Mouse (Mus musculus): ENCODE measurements around the gene Elof1. TPM values are rescaled to one million over a fixed set of nuclear protein-coding genes. Genes with fewer than 3 reads are reported as not detected.
A peak's percentile ranks its signal among the peaks of the same experiment; 100 is the strongest.
"Not testable (repeated sequence)": the region's sequence is repeated elsewhere in the genome, so short reads cannot be mapped to it uniquely, and the experiment has no call there.

The Elof1 gene
- total RNA-seq (2021) = 10 to 100 TPM; 62.0 to 64.2 TPM
- long read RNA-seq, experiment 1, transcript Elof1-201 (3 exons, 888 nt) = major isoform, 62 of 80 reads
- long read RNA-seq, experiment 1, transcript Elof1-204 (3 exons, 567 nt) = minor isoform, 9 of 80 reads
- long read RNA-seq, experiment 1, transcript Elof1-203 (3 exons, 810 nt) = minor isoform, 6 of 80 reads
- long read RNA-seq, experiment 1, partial matches to known transcripts = 0 of 80 reads
- long read RNA-seq, experiment 1, other reads (novel, unspliced or antisense) = 2 of 80 reads
- long read RNA-seq, experiment 2, transcript Elof1-201 (3 exons, 888 nt) = major isoform, 61 of 75 reads
- long read RNA-seq, experiment 2, transcript Elof1-204 (3 exons, 567 nt) = minor isoform, 6 of 75 reads
- long read RNA-seq, experiment 2, partial matches to known transcripts = 0 of 75 reads
- long read RNA-seq, experiment 2, other reads (novel, unspliced or antisense) = 5 of 75 reads

DNA sequence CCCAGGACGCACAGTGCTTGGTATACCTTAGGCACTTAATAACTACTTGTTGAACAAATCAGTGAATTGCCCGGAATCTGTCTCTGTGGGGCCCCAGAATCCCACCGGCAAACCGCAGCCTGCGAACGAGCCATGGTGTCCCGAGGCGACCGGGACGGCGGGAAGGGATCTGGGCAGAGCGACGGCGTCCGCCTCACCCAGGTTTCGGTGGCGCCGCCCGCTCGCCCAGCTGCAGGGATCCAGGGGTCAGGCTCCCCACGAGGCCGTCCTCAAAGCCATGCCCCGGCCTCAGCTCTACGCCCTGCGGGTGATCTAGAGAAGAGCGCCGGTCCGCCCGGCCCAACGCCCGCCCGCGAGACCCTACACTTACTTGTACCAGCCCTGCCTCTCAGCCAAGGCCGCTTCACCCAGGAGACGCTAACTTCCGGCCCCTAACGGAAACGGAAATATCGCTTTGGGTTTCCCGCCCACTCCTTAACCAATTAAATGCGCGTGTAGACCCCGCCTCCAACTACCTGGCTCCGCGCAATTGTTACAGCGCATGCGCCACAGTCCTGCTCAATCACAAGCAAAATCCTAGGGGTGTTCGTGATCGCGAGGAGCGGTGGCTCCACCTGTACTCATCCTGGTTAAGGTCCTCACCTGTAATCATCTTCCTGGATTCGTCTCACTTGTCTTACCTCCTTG, at the start of gene Elof1:
Gene Elof1 (minus strand): TSS at position 433 of the 687 bp plus-strand sequence.
- peak; percentile 95 to 96 for DNase-seq (ENCODE audit: low spot score in 2 of 2)
- intact Hi-C loops (cut with DNase I) = no loop called here

DNA sequence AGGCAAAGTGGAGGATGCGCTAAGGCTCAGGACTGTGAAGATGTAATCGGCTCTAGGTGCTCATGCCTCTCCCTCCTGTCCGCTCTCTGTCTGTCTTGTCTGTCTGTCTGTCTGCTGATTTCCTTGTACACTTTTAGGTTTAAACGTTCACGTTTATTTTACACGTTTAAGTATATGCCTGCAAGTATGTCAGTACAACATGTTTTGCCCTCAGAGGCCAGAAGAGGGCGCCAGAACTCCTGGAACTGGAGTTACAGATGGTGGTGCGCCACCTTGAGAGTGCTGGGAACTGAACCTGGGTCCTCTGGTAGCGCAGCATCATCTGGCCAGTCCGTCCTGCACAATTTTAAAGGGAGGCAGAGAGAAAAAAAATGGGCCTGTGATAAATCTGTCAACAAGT, 49.7 kb upstream of the Elof1 start:
- intact Hi-C loops (cut with DNase I) = no loop called here
- DNase-seq (ENCODE audit: low spot score in 2 of 2) = no peak

DNA sequence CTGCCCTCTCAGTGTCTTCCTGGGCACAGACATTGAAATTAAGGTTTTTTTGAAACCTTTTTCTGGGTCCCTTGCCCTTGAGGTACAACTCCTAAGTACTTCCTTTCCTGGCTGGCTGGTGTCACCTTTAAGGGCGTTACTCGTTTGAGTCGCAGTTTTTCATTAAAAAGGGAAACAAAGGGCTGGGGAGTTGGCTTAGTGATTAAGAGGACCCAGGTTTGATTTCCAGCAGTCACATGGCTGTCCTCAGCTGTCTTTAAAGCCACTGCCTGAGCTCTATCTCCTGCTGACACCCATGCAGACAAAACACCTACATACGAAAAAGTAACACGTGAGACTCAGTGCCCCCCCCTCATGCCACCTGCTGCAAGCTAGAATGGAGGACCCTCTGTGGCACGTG, 49.0 kb upstream of the Elof1 start:
- intact Hi-C loops (cut with DNase I) = no loop called here

DNA sequence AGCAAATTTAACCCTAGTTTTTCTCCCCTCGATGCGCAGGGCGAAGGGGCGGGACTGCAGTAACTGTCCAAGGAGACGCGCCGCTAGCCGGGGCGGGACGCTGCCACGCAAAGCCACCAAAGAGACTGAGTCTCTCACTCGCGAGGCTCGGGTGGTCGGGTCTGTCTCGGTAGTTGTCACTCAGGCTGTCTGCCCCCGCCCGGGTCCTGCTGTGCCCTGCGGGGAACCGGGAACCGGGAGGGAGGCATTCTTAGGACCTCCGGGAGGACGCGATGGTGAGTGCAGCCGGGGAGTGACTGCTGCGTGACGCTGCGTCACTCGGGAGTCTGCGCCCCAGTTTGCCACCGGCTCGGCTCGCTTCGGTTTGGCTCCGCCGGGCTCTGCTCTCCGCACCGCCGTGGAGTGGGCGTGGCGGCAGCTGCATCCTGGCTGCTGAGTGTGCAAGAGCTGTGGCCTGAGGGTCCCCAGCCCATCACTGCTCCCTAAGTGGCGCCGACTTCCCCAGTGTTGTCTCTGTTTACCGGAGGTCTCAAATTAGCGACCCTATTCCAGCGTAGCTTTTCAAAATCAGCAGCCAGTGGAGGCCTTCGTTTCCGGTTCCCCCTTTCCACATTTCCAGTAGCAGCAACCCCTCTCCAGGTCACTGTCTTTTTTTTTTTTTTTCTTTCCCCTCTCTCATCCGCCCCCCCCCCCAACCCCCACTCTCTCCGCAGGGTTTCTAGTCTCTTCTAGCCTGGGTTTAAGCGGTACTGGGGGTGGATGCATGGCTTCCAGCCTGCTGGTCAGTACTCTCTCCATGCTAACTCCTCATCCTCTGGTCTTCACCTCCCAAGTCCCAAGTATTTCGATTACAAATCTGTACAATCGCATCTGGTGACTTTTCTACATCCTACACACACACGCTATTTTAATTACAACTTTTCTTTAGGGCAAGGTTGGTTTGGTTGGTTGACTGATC, 48.0 kb upstream of the Elof1 start:
- peak; percentile 43 to 52 for DNase-seq (ENCODE audit: low spot score in 2 of 2)
- intact Hi-C loops (cut with DNase I) = no loop called here

More for the DNA sequence above, 49.0 kb upstream of the Elof1 start:
- DNase-seq (ENCODE audit: low spot score in 2 of 2) = no peak

DNA sequence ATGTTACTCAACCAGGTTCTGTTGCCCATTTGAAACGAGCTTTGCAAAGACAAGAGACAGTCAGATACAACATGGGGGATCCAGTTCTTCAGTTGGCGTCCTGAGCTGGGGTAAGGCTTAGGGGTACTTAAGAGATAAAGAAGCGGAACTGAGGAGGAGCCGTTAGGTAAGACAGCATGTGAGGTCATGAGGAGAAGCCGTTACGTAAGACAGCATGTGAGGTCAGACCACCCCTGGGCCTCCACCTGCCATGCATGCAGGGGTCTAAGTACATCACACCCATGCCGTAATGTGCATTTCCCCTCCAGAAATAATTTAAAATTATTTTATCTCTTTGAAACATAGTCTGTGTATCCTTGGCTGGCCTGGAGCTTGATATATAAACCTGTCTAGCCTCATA, 45.9 kb upstream of the Elof1 start:
- no peak for DNase-seq (ENCODE audit: low spot score in 2 of 2)
- intact Hi-C loops (cut with DNase I) = no loop called here

DNA sequence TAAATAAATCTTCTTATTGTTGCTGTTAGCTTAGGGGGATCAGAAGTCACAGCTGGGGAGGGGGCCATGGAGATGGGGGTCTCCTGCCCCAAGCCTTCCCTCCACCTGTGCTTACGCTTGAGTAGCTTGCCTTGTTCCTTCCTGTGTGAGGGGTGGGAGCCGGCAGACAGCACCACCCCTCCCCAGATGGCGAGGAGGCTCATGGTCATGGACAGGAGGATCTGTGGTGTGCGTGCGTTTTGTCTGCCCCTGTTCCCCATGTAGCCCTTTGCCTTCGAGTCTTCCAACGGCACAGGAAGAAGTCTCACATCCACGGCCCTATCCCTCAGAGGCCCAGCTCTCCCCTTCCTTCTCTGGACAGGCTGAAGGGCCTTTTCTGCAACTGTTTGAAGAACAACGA, 45.3 kb upstream of the Elof1 start:
- intact Hi-C loops (cut with DNase I) = no loop called here
- no peak for DNase-seq (ENCODE audit: low spot score in 2 of 2)

DNA sequence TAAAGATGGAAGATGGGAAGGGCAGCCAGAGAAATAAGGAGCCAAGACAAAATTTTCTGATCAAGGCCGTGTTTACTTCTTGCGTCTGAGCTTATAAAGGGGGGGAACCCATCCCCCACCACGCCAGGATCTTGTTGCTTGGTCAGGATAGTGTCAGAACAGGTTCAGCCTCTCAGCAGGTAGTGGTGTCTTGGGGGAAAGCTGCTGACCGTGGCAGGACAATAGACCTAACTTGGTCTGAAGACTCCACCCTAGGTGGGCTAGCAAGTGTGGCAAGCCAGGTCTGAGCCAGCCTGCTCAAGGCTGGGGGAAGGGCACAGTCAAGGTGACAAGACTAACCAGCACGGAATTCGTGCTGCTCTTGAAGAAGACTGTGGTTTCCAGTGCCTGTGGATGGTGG, 44.3 kb upstream of the Elof1 start:
- intact Hi-C loops (cut with DNase I) = no loop called here
- no peak for DNase-seq (ENCODE audit: low spot score in 2 of 2)

DNA sequence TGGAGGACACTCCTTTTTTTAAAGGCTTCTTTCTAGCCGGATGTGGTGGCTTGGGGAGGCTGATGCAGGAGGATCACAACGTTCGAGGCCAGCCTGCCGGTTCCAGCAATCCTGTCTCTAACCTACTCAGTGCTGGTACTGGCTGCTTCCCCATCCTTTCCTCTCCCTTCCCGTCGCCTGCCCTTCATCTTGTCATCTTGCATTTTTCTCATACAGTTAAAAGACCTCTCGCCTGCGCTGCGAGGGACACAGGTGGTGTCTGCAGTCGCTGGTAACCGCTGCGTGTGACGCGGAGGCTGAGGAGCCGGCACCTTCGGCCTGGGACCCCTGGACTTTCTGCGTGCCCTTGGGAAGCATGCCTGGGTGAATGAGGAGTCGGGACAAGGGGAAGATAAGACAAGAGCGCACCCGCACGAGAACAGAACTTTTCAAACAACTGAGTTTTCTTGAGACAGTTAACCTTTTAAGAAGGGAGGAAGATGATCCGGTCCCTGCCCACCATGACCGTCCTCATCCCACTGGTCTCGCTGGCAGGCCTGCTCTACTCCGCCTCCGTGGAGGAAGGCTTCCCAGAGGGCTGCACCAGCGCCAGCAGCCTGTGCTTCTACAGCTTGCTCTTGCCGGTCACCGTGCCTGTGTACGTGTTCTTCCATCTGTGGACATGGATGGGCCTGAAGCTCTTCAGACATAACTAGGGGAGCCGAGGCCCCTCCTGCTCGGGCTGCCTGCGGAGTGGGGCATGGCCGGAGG, 40.7 kb upstream of the Elof1 start:
- intact Hi-C loops (cut with DNase I) = loop anchor here (2.0 to 5.0 kb wide), 2 partner anchors 67 to 255 kb away; partner anchors contain the start of genes 9530077C05Rik and Zfp809
- no peak for DNase-seq (ENCODE audit: low spot score in 2 of 2)

DNA sequence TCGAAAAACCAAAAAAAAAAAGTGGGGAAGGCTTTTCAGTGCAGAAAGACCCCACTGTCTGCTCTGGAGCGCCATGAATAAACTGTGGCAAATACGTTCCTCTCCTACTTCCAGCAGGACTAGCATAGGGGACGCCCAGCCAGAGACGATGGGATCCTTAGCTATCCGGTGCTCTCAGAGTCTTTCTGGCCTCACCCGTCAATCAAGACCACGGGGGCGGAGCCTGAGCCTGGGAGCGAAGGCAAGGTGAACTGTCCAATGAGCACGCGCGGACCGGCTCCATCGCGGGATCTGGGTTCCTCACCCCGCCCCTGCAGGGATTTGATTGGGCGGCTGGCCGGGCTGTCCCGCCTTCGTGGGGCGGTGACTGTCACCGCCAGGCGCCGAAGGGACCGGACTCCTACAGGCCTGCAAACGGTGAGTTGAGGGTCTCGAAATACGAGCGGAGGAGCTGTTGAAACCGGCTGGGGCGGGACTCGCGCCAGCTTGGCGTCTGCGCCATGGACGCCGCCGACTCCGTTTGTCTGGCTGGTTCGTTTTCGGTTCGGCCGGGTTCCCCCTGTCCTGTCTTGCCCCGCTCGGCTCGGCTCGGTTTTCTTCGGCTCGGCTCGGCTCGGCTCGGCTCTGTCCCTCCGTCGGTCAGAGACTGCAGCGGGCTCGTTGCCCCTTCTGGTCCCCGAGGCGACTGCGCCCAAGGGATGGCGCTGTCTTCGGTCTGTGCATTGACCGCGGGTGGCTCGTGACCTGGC, 39.7 kb upstream of the Elof1 start, which contains the start of gene Pigyl:
Gene Pigyl (plus strand): TSS at position 350 of the 749 bp plus-strand sequence.
- peak; percentile 98 for DNase-seq (ENCODE audit: low spot score in 2 of 2)
- intact Hi-C loops (cut with DNase I) = loop anchor here (2.0 to 5.0 kb wide), 2 partner anchors 68 to 256 kb away; partner anchors contain the start of genes 9530077C05Rik and Zfp809

DNA sequence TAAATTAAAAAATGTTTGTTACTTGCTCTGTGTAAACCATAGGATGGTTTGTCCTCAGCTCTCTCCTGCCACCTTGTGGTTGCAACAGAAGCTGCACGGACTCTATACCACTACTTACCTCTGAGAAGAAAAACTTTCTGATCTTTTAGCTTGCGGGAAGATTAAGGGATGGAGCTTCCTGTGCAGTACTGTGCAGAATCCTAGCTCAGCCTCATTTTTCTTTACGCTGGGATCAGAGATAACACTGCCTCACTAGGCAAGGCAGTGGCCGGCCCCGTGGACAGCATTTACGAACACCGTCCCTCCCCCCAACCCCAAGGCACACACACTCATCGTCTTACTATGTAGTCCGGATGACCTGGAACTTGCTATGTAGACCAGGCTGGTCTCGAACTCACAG, 38.6 kb upstream of the Elof1 start:
- intact Hi-C loops (cut with DNase I) = loop anchor here (2.0 to 5.0 kb wide), 2 partner anchors 69 to 257 kb away; partner anchors contain the start of genes 9530077C05Rik and Zfp809

DNA sequence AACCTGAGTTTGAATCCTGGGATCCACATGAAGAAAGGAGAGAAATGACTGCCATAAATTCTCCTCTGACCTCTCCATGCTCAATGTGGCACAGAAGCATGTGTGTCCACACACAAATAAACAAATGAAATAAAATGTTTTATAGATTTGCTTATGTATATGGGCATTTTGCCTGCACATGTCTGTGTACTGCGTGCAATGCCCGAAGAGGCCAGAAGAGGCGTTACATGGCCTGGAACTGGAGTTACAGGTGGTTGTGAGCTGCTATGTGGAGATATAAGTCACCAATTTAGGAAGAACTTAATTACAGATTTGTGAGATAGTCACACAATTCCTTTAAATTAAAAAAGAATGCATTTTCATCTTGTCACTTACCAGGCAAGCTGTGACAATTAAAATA, 36.8 kb upstream of the Elof1 start:
- no peak for DNase-seq (ENCODE audit: low spot score in 2 of 2)
- intact Hi-C loops (cut with DNase I) = no loop called here

More for the DNA sequence above, 38.6 kb upstream of the Elof1 start:
- DNase-seq (ENCODE audit: low spot score in 2 of 2) = peak; percentile 78 to 81

DNA sequence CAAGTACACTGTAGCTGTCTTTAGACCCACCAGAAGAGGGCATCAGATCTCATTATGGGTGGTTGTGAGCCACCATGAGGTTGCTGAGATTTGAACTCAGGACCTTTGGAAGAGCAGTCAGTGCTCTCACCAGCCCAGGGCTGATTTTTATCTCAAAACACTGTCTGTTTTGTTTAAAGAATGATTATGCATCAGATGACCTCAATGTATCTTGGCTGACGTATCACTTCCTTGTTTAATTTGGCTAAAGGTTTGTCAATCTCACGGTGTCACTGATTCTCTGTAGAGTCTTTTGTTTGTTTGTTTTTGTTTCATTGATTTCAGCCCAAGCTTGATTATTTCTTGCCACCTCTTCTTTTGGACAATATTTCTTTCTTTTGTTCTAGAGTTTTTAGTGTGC, 34.0 kb upstream of the Elof1 start:
- no peak for DNase-seq (ENCODE audit: low spot score in 2 of 2)
- intact Hi-C loops (cut with DNase I) = no loop called here

DNA sequence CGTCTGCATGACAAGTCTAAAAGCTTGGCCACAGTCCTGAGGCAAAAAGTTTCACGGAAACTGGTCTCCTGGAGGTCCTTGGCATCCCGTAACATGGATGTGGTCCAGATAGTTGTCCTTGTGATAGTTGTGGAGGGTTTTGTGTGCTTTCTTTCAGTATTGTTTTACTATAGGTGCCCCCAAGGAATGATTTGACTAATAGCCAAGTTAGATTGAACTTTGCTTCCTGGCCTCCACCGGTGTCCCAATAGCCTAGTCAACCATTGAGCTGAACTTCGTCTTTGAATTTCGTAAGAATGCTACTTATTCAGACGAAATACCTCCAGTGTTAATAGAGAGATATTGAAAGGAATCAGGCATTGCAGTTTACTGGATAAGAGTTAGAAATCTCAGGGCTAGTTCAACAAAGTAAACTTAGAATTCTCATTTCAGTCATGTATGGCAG, 33.3 kb upstream of the Elof1 start:
- intact Hi-C loops (cut with DNase I); DNase-seq (ENCODE audit: low spot score in 2 of 2): not testable (repeated sequence)

DNA sequence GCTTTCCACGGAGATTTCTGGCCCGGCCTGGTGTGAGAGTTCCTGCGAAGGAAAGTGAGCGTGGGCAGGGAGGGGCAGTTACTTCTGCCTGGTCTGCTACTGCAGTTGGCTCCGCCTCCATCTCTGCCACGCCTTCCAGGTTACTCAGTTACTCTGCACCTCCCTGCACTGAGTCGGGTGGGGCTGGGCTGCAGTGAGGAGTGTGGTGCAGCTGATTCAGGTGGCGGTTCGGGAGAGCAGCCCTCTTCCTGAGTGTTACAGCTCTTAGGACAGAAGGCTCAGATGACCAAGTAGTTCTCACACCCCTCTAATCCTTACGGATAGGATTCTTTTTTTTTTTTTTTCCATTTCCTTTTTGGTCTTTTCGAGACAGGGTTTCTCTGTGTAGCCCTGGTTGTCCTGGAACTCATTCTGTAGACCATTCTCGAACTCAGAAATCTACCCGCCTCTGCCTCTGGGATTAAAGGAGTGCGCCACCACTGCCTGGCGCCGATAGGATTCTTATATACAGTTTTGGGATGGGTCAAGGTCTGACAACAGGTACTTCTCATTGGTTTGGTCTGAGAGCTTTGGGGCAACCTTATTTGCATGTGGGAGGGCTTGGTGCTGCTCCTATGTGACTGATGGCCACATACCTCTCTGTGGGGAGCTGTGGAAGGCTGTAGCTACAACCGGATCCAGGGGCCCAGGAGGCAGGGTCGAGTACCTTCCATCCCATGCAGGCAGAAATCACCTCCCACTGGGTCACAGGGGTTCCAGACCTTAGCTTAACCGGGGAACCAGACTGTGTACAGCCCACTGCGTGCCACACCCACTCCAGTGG, 32.7 kb upstream of the Elof1 start:
- intact Hi-C loops (cut with DNase I) = loop anchor here (10.0 kb wide), 1 partner anchor 165 kb away; the partner anchor contains the start of gene Rgl3
- DNase-seq (ENCODE audit: low spot score in 2 of 2) = no peak

DNA sequence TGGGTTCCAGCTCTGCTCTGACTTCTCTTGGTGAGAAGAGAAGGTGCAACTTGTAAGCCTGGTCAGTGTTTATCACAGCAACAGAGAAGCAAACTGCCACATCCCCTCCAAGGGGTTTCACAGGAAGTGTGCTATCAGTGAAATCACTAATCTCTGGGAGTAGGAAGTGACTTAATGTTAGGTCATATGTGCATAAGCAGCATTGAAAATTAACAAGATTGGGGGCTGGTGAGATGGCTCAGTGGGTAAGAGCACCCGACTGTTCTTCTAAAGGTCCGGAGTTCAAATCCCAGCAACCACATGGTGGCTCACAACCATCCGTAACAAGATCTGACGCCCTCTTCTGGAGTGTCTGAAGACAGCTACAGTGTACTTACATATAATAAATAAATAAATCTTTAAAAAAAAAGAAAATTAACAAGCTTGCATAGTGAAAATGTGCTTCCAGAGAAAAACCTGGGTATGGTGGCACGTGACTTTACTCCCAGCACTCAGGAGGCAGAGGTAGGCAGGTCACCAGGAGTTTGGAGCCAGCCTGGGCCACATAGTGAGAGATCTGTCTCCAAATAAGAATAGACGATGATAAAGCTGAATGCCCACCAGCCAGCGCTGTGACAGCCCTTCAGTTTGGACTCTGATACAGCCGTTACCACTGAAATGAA, 27.5 kb upstream of the Elof1 start:
- no peak for DNase-seq (ENCODE audit: low spot score in 2 of 2)
- intact Hi-C loops (cut with DNase I) = loop anchor here (10.0 kb wide), 1 partner anchor 160 kb away; the partner anchor contains the start of gene Rgl3

Measured in left cerebral cortex, postnatal 14 days (tissue).